Mouse (Mus musculus): ENCODE data around the gene Gja5.

- TF ChIP-seq POLR2A (IDR thresholded peaks at IDR 0.05; ENCODE audit: borderline replicate concordance, extremely low read depth, low read depth, low read length) (no peak), CTCF (IDR thresholded peaks at IDR 0.05; ENCODE audit: insufficient read depth, low read length) (no peak)
Observed at GRCm38 (mm10) chr3:97004509-97004908, 100.0 kb downstream of the Gja5 start.

Measured in lung, adult 2 months (tissue).